Mouse (Mus musculus) embryonic facial prominence, embryonic 14.5 days (tissue): Measurements from ENCODE around the gene Zfp398. TPM values are rescaled to one million over a fixed set of nuclear protein-coding genes. Genes with fewer than 3 reads are reported as not detected.

Experiments used
- ATAC-seq: fragments of 200-750 bp; cut with Nextera tagmentation; 2 replicates; pipeline ENCODE4 v1.8.0; 2017; ENCODE audit warnings: low read depth, moderate number of reproducible peaks, moderate TSS enrichment
- DNase-seq: peaks from one replicate; pipeline ENCODE4 v3.0.0-alpha.2; 2015; ENCODE audit warnings: low spot score
- H3K27ac ChIP-seq: fragments of 300-500 bp; sonication (generic); replicated peaks from 2 replicates; pipeline ENCODE4 v1.5.1; 2014; ENCODE audit warnings: low read depth, mild to moderate bottlenecking, low read length, moderate library complexity
- H3K27me3 ChIP-seq: fragments of 300-500 bp; sonication (generic); replicated peaks from 2 replicates; pipeline ENCODE4 v1.6.1; 2014; ENCODE audit warnings: low read length; ENCODE audit not compliant: control insufficient read depth, insufficient read depth
- H3K36me3 ChIP-seq: fragments of 300-500 bp; sonication (generic); 2 replicates; pipeline ENCODE4 v1.6.1; 2014; ENCODE audit warnings: low read length, mixed read lengths; ENCODE audit not compliant: control insufficient read depth, insufficient read depth
- H3K4me1 ChIP-seq: fragments of 300-500 bp; sonication (generic); 2 replicates; pipeline ENCODE4 v1.6.1; 2014; ENCODE audit warnings: antibody characterized with exemption, low read length; ENCODE audit not compliant: control insufficient read depth, insufficient read depth
- H3K4me2 ChIP-seq: fragments of 300-500 bp; sonication (generic); 2 replicates; pipeline ENCODE4 v1.6.1; 2014; ENCODE audit warnings: low read depth, mild to moderate bottlenecking, low read length, moderate library complexity, mixed read lengths
- H3K4me3 ChIP-seq: fragments of 300-500 bp; sonication (generic); 2 replicates; pipeline ENCODE4 v1.5.1; 2014; ENCODE audit warnings: low read depth, mild to moderate bottlenecking, low read length
- H3K9ac ChIP-seq: fragments of 300-500 bp; sonication (generic); 2 replicates; pipeline ENCODE4 v1.6.1; 2014; ENCODE audit warnings: low read depth, mild to moderate bottlenecking, low read length, moderate library complexity, mixed read lengths
- H3K9me3 ChIP-seq: fragments of 300-500 bp; sonication (generic); 2 replicates; pipeline ENCODE4 v1.6.1; 2016; ENCODE audit warnings: low read length; ENCODE audit not compliant: control insufficient read depth
- WGBS: fragments of 180-500 bp; shearing (Covaris S2); extraction: QIAGEN DNeasy Blood & Tissue Kit; methylation state at CpG from one replicate; pipeline ENCODE4 v1.1.7; 2014; 5-methylcytosine and 5-hydroxymethylcytosine counted together
- polyA plus RNA-seq: library from polyadenylated mRNA; unstranded; fragments of >200 nt; fragmentation: Nextera tagmentation; extraction: Ambion mirVana; gene quantifications from 2 replicates; pipeline ENCODE4 v1.2.1, GENCODE M21; 2014

The Zfp398 gene
- polyA plus RNA-seq, 1 experiment from 2014 or later, result 8.0 TPM

- H3K27ac ChIP-seq, result no peak overlapping the region
- H3K27me3 ChIP-seq, result no peaks in the 10 kb centered on the region
- H3K4me1 ChIP-seq, result peaks cover 3% of the 10 kb centered on the region; the same call in 1 of the 2 replicates
- peaks cover 78% of the 10 kb centered on the region for H3K36me3 ChIP-seq
- H3K4me3 ChIP-seq, result no peak overlapping the region
- H3K4me2 ChIP-seq, result no peak overlapping the region
- no peak overlapping the region for H3K9ac ChIP-seq
- DNase-seq, result no peak
- ATAC-seq, result no peak
- 79% methylated on average over 2 of the region's 2 CpGs for WGBS
- H3K9me3 ChIP-seq, result no peaks in the 10 kb centered on the region
These were observed 29.9 kb upstream of the Zfp398 start for GRCm38 (mm10) chr6:47805520-47805919.

- Histone ChIP-seq H3K4me3 (no peak overlapping the region), H3K4me2 (no peak overlapping the region), H3K36me3 (peaks cover 59% of the 10 kb centered on the region), H3K9me3 (no peaks in the 10 kb centered on the region), H3K27me3 (no peaks in the 10 kb centered on the region), H3K9ac (no peak overlapping the region), H3K4me1 (peaks cover 14% of the 10 kb centered on the region), H3K27ac (no peak overlapping the region)
- ATAC-seq (no peak), DNase-seq (no peak)
- WGBS, result 92% methylated on average over 2 of the region's 2 CpGs
These were observed 28.0 kb upstream of the Zfp398 start for GRCm38 (mm10) chr6:47807419-47807818.

GRCm38 (mm10) chr6:47808545-47808944, 26.9 kb upstream of the Zfp398 start:
- no peak for DNase-seq
- Histone ChIP-seq H3K9me3 (no peaks in the 10 kb centered on the region), H3K27ac (no peak overlapping the region; the same call in 1 of the 2 replicates), H3K36me3 (peaks cover 47% of the 10 kb centered on the region), H3K9ac (no peak overlapping the region), H3K4me3 (no peak overlapping the region), H3K27me3 (no peaks in the 10 kb centered on the region), H3K4me2 (no peak overlapping the region), H3K4me1 (peaks cover 14% of the 10 kb centered on the region)
- WGBS, result 87% methylated on average over 5 of the region's 5 CpGs
- ATAC-seq, result no peak

GRCm38 (mm10) chr6:47809053-47809452, 26.4 kb upstream of the Zfp398 start:
- H3K27ac ChIP-seq, result no peak overlapping the region
- ATAC-seq (no peak), DNase-seq (peak; percentile 11)
- no peaks in the 10 kb centered on the region for H3K27me3 ChIP-seq
- no peak overlapping the region for H3K4me3 ChIP-seq
- H3K4me1 ChIP-seq, result peaks cover 15% of the 10 kb centered on the region
- H3K4me2 ChIP-seq, result no peak overlapping the region
- H3K9ac ChIP-seq, result no peak overlapping the region
- H3K36me3 ChIP-seq, result peaks cover 42% of the 10 kb centered on the region
- WGBS, result 48% methylated on average over 4 of the region's 4 CpGs
- no peaks in the 10 kb centered on the region for H3K9me3 ChIP-seq

- peaks cover 31% of the 10 kb centered on the region for H3K36me3 ChIP-seq
- no peak overlapping the region for H3K27ac ChIP-seq
- 64% methylated on average over 2 of the region's 2 CpGs for WGBS
- peaks cover 19% of the 10 kb centered on the region for H3K4me1 ChIP-seq
- H3K4me2 ChIP-seq, result peak overlapping the region; percentile 90; the same call in 1 of the 2 replicates
- no peak overlapping the region for H3K9ac ChIP-seq
- no peaks in the 10 kb centered on the region for H3K9me3 ChIP-seq
- no peak for ATAC-seq
- no peaks in the 10 kb centered on the region for H3K27me3 ChIP-seq
- DNase-seq, result no peak
- H3K4me3 ChIP-seq, result no peak overlapping the region
These were observed 25.3 kb upstream of the Zfp398 start for GRCm38 (mm10) chr6:47810181-47810580.

- 52% methylated on average over 5 of the region's 5 CpGs for WGBS
- H3K27me3 ChIP-seq, result no peaks in the 10 kb centered on the region
- H3K36me3 ChIP-seq, result peaks cover 20% of the 10 kb centered on the region
- H3K9me3 ChIP-seq, result no peaks in the 10 kb centered on the region
- DNase-seq (no peak), ATAC-seq (no peak)
- H3K4me2 ChIP-seq, result peak overlapping the region; percentile 90
- peak overlapping the region; percentile 90 for H3K4me3 ChIP-seq
- peaks cover 19% of the 10 kb centered on the region for H3K4me1 ChIP-seq
- no peak overlapping the region for H3K27ac ChIP-seq
- H3K9ac ChIP-seq, result peak overlapping the region; percentile 94
These were observed 24.1 kb upstream of the Zfp398 start for GRCm38 (mm10) chr6:47811324-47811723.

- Histone ChIP-seq H3K4me2 (peak overlapping the region; percentile 90), H3K4me1 (peaks cover 19% of the 10 kb centered on the region), H3K9me3 (no peaks in the 10 kb centered on the region), H3K27me3 (no peaks in the 10 kb centered on the region), H3K36me3 (peaks cover 11% of the 10 kb centered on the region; the same call in 1 of the 2 replicates), H3K27ac (peak overlapping the region; percentile 96), H3K4me3 (peak overlapping the region; percentile 90), H3K9ac (peak overlapping the region; percentile 94)
- 1% methylated on average over 17 of the region's 17 CpGs for WGBS
- no peak for DNase-seq
- no peak for ATAC-seq
These were observed 23.1 kb upstream of the Zfp398 start for GRCm38 (mm10) chr6:47812271-47812915.

- DNase-seq (peak; percentile 100), ATAC-seq (peak; percentile 99)
- H3K4me1 ChIP-seq, result peaks cover 19% of the 10 kb centered on the region
- no peaks in the 10 kb centered on the region for H3K27me3 ChIP-seq
- peak within 1 kb of the TSS; percentile 96 for H3K27ac ChIP-seq
- H3K4me2 ChIP-seq, result peak within 1 kb of the TSS; percentile 90
- peak within 1 kb of the TSS; percentile 90 for H3K4me3 ChIP-seq
- 0% methylated on average over 32 of the region's 44 CpGs for WGBS
- H3K9ac ChIP-seq, result peak within 1 kb of the TSS; percentile 94
- no peaks in the 10 kb centered on the region for H3K9me3 ChIP-seq
- H3K36me3 ChIP-seq, result peaks cover 2% of the 10 kb centered on the region; the same call in 1 of the 2 replicates
These were observed 22.1 kb upstream of the Zfp398 start, which contains the start of gene Pdia4 for GRCm38 (mm10) chr6:47813257-47813878. Gene Pdia4, minus strand, starts transcription at chr6:47813430.
